Mouse (Mus musculus): ENCODE measurements around the gene Nol10.

DNA sequence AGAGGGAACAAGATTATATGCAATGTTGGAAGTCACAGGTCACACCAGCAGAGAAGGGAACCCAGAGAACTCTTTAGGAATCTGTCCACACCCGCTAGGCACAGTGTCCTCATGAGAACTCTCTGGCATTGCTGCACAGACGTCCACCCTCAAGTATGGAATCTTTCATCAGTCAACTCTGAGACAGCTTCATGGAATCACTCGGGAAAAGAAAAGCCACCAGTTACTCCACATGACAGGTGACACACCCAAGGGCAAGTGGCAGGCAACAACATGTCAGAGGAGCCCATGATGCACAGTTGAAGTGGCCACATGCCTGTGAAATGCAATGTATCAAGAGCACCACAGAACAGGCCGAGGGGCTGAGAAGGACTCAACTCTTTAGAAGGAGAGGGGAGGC is 30.3 kb upstream of the Nol10 start:
- TF ChIP-seq FLI1 (IDR thresholded peaks at IDR 0.05; ENCODE audit: low read length) (no peak), GATA1 (IDR thresholded peaks at IDR 0.05; ENCODE audit: borderline replicate concordance, low read length) (no peak)

Data from megakaryocyte, embryonic 14.5 days (primary cell).